Mouse (Mus musculus) duodenum, adult 2 months (tissue): ENCODE results near the gene Tra2a. TPM values are rescaled to one million over a fixed set of nuclear protein-coding genes. Genes with fewer than 3 reads are reported as not detected.

ENCODE experiments used
- polyA plus RNA-seq: library from polyadenylated mRNA; depleted of rRNA; stranded (reverse); fragments of >200 nt; gene quantifications from 2 replicates; pipeline ENCODE4 v1.2.3, GENCODE M21; 2012; ENCODE audit warnings: low replicate concordance; rRNA removed

The Tra2a gene
- polyA plus RNA-seq = 9.4 and 9.6 TPM in 2 replicates

DNA sequence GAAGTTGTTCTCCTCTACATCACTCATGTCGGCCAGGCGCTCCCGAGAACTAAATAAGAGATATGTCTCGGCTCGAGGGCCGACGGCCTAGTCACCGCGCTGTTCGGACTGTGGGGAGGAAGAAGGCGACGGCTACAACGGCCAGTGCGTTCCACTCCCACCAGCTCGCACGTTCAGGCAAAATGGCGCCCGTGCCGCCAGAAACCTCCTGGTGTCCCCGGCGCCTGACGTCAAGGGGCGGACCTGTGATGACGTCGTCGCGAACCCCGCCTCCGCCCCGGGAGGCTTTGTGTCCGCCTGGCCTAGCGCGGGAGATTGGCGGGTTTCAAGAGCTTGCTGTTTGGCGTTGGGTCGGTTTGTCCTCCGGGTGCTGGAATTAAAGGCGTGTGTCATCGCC is at the start of gene Tra2a:
Gene Tra2a (minus strand): TSS at position 187 of the 397 bp plus-strand sequence.

DNA sequence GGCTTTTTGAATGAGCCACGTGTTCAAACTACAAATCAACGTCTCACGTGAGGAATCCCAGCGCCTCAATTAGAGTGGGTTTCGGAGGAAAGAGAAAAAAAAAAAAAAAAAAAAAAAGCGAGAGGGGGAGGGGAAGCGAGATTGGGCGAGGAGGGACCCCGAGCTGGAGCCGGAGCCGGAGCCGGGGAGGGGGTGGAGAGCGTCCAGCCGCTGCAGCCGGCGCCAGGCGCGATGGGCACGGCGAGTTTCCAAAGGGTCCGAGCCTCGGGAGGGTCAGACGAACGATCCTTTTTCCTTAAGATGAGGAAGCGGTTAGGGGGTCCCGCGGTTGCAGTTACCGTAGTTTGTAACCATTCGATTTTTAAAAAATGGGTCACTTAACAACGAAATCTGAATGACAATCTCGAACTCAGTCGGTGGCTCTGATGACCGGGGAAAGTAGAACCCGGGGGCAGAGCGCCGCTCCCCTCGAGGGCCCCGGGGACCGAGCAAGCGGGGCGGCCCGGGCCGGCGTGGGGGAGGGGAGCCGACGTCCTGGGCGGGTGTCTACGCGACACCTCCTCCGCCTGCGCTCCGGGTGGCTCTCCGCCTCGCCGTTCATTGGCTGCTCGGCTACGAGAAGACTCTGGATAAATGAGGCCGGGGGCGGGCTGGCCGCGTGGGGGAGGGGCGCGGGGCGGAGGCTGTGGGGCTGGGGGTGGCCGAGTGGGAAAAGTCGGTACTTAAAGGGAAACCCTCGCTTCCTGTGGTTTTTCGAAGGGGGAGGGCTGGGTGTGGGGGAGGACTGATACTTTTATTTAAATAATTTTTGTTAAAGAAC is 48.7 kb downstream of the Tra2a start, which contains the start of gene Igf2bp3:
Gene Igf2bp3 (minus strand): TSS at position 30 of the 820 bp plus-strand sequence.

Other genes with a start within 250 kb of the Tra2a start
- gene Gpnmb, start 227.5 kb downstream of the Tra2a start, polyA plus RNA-seq = 0.53 and 1.6 TPM in 2 replicates
- 19.1 and 44.3 TPM in 2 replicates for gene Malsu1, start 190.2 kb downstream of the Tra2a start, polyA plus RNA-seq
- 0.04 and 0.08 TPM in 2 replicates for gene Igf2bp3, start 49.1 kb downstream of the Tra2a start, polyA plus RNA-seq
- 0.49 and 0.57 TPM in 2 replicates for gene Ccdc126, start 55.2 kb upstream of the Tra2a start, polyA plus RNA-seq
- gene Fam221a, start 103.7 kb upstream of the Tra2a start, polyA plus RNA-seq = 2.0 and 4.2 TPM in 2 replicates
- not detected in 2 replicates for gene Stk31, start 131.6 kb upstream of the Tra2a start, polyA plus RNA-seq